Mouse (Mus musculus) forebrain, embryonic 12.5 days (tissue): ENCODE results near the gene Sars. TPM values are rescaled to one million over a fixed set of nuclear protein-coding genes. Genes with fewer than 3 reads are reported as not detected.

Source experiments
- ATAC-seq: fragments of 200-750 bp; cut with Nextera tagmentation; 2 replicates; pipeline ENCODE4 v1.8.0; 2017; ENCODE audit warnings: moderate TSS enrichment; ENCODE audit not compliant: low FRiP score
- H3K27ac ChIP-seq: fragments of 300-500 bp; sonication (generic); 2 replicates; pipeline ENCODE4 v1.5.1; 2016; ENCODE audit warnings: mild to moderate bottlenecking
- H3K27me3 ChIP-seq: fragments of 300-500 bp; sonication (generic); 2 replicates; pipeline ENCODE4 v1.6.1; 2016; ENCODE audit warnings: mild to moderate bottlenecking
- H3K36me3 ChIP-seq: fragments of 300-500 bp; sonication (generic); replicated peaks from 2 replicates; pipeline ENCODE4 v1.6.1; 2016; ENCODE audit warnings: mild to moderate bottlenecking
- H3K4me1 ChIP-seq: fragments of 300-500 bp; sonication (generic); 2 replicates; pipeline ENCODE4 v1.6.1; 2016
- H3K4me2 ChIP-seq: fragments of 300-500 bp; sonication (generic); 2 replicates; pipeline ENCODE4 v1.6.1; 2016; ENCODE audit warnings: mild to moderate bottlenecking, moderate library complexity
- H3K4me3 ChIP-seq: fragments of 300-500 bp; sonication (generic); replicated peaks from 2 replicates; pipeline ENCODE4 v1.5.1; 2016; ENCODE audit warnings: mild to moderate bottlenecking
- H3K9ac ChIP-seq: fragments of 300-500 bp; sonication (generic); 2 replicates; pipeline ENCODE4 v1.6.1; 2016; ENCODE audit warnings: mild to moderate bottlenecking
- H3K9me3 ChIP-seq: fragments of 300-500 bp; sonication (generic); 2 replicates; pipeline ENCODE4 v1.6.1; 2016
- WGBS: fragments of 180-500 bp; shearing (Covaris S2); methylation state at CpG from one replicate; pipeline ENCODE4 v1.1.7; 2016; 5-methylcytosine and 5-hydroxymethylcytosine counted together
- polyA plus RNA-seq: library from polyadenylated mRNA; unstranded; fragments of >200 nt; fragmentation: Nextera tagmentation; extraction: Ambion mirVana; gene quantifications from 2 replicates; pipeline ENCODE4 v1.2.1, GENCODE M21; 2016

The Sars gene
- polyA plus RNA-seq, 1 experiment from 2014 or later = 186 TPM

- Histone ChIP-seq H3K4me3 (no peak overlapping the region), H3K9ac (no peak overlapping the region), H3K4me1 (peaks cover 38% of the 10 kb centered on the region), H3K27ac (peak overlapping the region; percentile 15; the same call in 1 of the 2 replicates), H3K36me3 (peaks cover 88% of the 10 kb centered on the region), H3K27me3 (no peaks in the 10 kb centered on the region), H3K9me3 (no peaks in the 10 kb centered on the region), H3K4me2 (no peak overlapping the region)
- WGBS = 89% methylated on average over 15 of the region's 15 CpGs
- ATAC-seq = no peak
These were observed 42.5 kb downstream of the Sars start for GRCm38 (mm10) chr3:108402528-108402920.

GRCm38 (mm10) chr3:108401692-108402527, 43.1 kb downstream of the Sars start:
- peaks cover 34% of the 10 kb centered on the region for H3K4me1 ChIP-seq
- peak overlapping the region; percentile 15; the same call in 1 of the 2 replicates for H3K27ac ChIP-seq
- no peak overlapping the region; the same call in 1 of the 2 replicates for H3K9ac ChIP-seq
- H3K9me3 ChIP-seq = no peaks in the 10 kb centered on the region
- ATAC-seq = peak; percentile 89
- 36% methylated on average over 22 of the region's 22 CpGs for WGBS
- peaks cover 88% of the 10 kb centered on the region for H3K36me3 ChIP-seq
- no peak overlapping the region for H3K4me3 ChIP-seq
- H3K4me2 ChIP-seq = no peak overlapping the region
- H3K27me3 ChIP-seq = no peaks in the 10 kb centered on the region

GRCm38 (mm10) chr3:108400442-108400841, 44.6 kb downstream of the Sars start:
- Histone ChIP-seq H3K4me2 (no peak overlapping the region), H3K9ac (no peak overlapping the region), H3K36me3 (peaks cover 91% of the 10 kb centered on the region), H3K9me3 (no peaks in the 10 kb centered on the region), H3K4me1 (peaks cover 20% of the 10 kb centered on the region), H3K27ac (no peak overlapping the region), H3K4me3 (no peak overlapping the region), H3K27me3 (no peaks in the 10 kb centered on the region)
- no peak for ATAC-seq
- 89% methylated on average over 5 of the region's 5 CpGs for WGBS

GRCm38 (mm10) chr3:108398281-108398680, 46.7 kb downstream of the Sars start:
- H3K9me3 ChIP-seq = no peaks in the 10 kb centered on the region
- WGBS = 92% methylated on average over 9 of the region's 9 CpGs
- H3K9ac ChIP-seq = no peak overlapping the region
- no peak for ATAC-seq
- no peak overlapping the region for H3K27ac ChIP-seq
- no peak overlapping the region for H3K4me2 ChIP-seq
- H3K4me1 ChIP-seq = peaks cover 13% of the 10 kb centered on the region
- no peak overlapping the region for H3K4me3 ChIP-seq
- H3K36me3 ChIP-seq = peaks cover 98% of the 10 kb centered on the region
- 0 out of 2 replicates have a peak, but pooled peaks cover 2% of the 10 kb centered on the region for H3K27me3 ChIP-seq

GRCm38 (mm10) chr3:108392793-108393192, 52.2 kb downstream of the Sars start:
- Histone ChIP-seq H3K4me1 (peaks cover 18% of the 10 kb centered on the region), H3K4me3 (no peak overlapping the region), H3K36me3 (peaks cover 63% of the 10 kb centered on the region), H3K27ac (no peak overlapping the region), H3K27me3 (0 out of 2 replicates have a peak, but pooled peaks cover 2% of the 10 kb centered on the region), H3K9me3 (no peaks in the 10 kb centered on the region), H3K9ac (peak overlapping the region; percentile 7; the same call in 1 of the 2 replicates), H3K4me2 (no peak overlapping the region)
- 53% methylated on average over 15 of the region's 15 CpGs for WGBS
- no peak for ATAC-seq

GRCm38 (mm10) chr3:108392299-108392698, 52.7 kb downstream of the Sars start:
- H3K4me3 ChIP-seq = no peak overlapping the region
- 16% methylated on average over 10 of the region's 10 CpGs for WGBS
- peak overlapping the region; percentile 7; the same call in 1 of the 2 replicates for H3K9ac ChIP-seq
- H3K4me1 ChIP-seq = peaks cover 18% of the 10 kb centered on the region
- H3K4me2 ChIP-seq = no peak overlapping the region
- peaks cover 61% of the 10 kb centered on the region for H3K36me3 ChIP-seq
- H3K27me3 ChIP-seq = 0 out of 2 replicates have a peak, but pooled peaks cover 2% of the 10 kb centered on the region
- no peaks in the 10 kb centered on the region for H3K9me3 ChIP-seq
- 0 out of 2 replicates have a peak overlapping the region, but pooled peaks have one; percentile 25 for H3K27ac ChIP-seq
- no peak for ATAC-seq

GRCm38 (mm10) chr3:108389111-108389545, 55.9 kb downstream of the Sars start:
- Histone ChIP-seq H3K9me3 (no peaks in the 10 kb centered on the region), H3K4me2 (no peak overlapping the region), H3K27ac (peak overlapping the region; percentile 42; the same call in 1 of the 2 replicates), H3K9ac (no peak overlapping the region), H3K4me3 (no peak overlapping the region), H3K27me3 (0 out of 2 replicates have a peak, but pooled peaks cover 2% of the 10 kb centered on the region), H3K4me1 (peaks cover 35% of the 10 kb centered on the region), H3K36me3 (peaks cover 47% of the 10 kb centered on the region)
- ATAC-seq = peak; percentile 76
- under 1% methylated on average over 5 of the region's 5 CpGs for WGBS

GRCm38 (mm10) chr3:108386186-108386585, 58.8 kb downstream of the Sars start:
- ATAC-seq = no peak
- 91% methylated on average over 10 of the region's 10 CpGs for WGBS
- Histone ChIP-seq H3K27ac (no peak overlapping the region), H3K9ac (no peak overlapping the region), H3K27me3 (no peaks in the 10 kb centered on the region), H3K36me3 (peaks cover 20% of the 10 kb centered on the region), H3K4me1 (peaks cover 41% of the 10 kb centered on the region), H3K4me3 (no peak overlapping the region), H3K9me3 (no peaks in the 10 kb centered on the region), H3K4me2 (no peak overlapping the region)

- WGBS = 50% methylated on average over 2 of the region's 2 CpGs
- Histone ChIP-seq H3K27me3 (no peaks in the 10 kb centered on the region), H3K4me3 (peak overlapping the region; percentile 50), H3K9me3 (no peaks in the 10 kb centered on the region), H3K4me2 (peak overlapping the region; percentile 71), H3K4me1 (peaks cover 42% of the 10 kb centered on the region), H3K36me3 (peaks cover 20% of the 10 kb centered on the region), H3K9ac (peak overlapping the region; percentile 64), H3K27ac (no peak overlapping the region)
- ATAC-seq = no peak
These were observed 60.6 kb downstream of the Sars start for GRCm38 (mm10) chr3:108384425-108384824.

- peak within 1 kb of the TSS; percentile 64 for H3K9ac ChIP-seq
- H3K4me2 ChIP-seq = peak within 1 kb of the TSS; percentile 71
- peak within 1 kb of the TSS; percentile 50 for H3K4me3 ChIP-seq
- H3K36me3 ChIP-seq = peaks cover 20% of the 10 kb centered on the region
- peaks cover 39% of the 10 kb centered on the region for H3K4me1 ChIP-seq
- no peaks in the 10 kb centered on the region for H3K9me3 ChIP-seq
- no peaks in the 10 kb centered on the region for H3K27me3 ChIP-seq
- WGBS = under 1% methylated on average over 44 of the region's 44 CpGs
- ATAC-seq = peak; percentile 93
- peak within 1 kb of the TSS; percentile 72 for H3K27ac ChIP-seq
These were observed 61.3 kb downstream of the Sars start, which contains the start of gene Psrc1 for GRCm38 (mm10) chr3:108383485-108384354. TSS of gene Psrc1 (plus strand) at chr3:108383839.

- no peak overlapping the region for H3K27ac ChIP-seq
- H3K36me3 ChIP-seq = peaks cover 16% of the 10 kb centered on the region
- H3K4me2 ChIP-seq = peak overlapping the region; percentile 71
- H3K9me3 ChIP-seq = no peaks in the 10 kb centered on the region
- H3K27me3 ChIP-seq = no peaks in the 10 kb centered on the region
- H3K4me3 ChIP-seq = peak overlapping the region; percentile 50; the same call in 1 of the 2 replicates
- peaks cover 39% of the 10 kb centered on the region for H3K4me1 ChIP-seq
- no peak for ATAC-seq
- no peak overlapping the region for H3K9ac ChIP-seq
- WGBS = 76% methylated on average over 14 of the region's 14 CpGs
These were observed 62.8 kb downstream of the Sars start for GRCm38 (mm10) chr3:108381945-108382875.
